Mouse (Mus musculus): ENCODE data around the gene Gm11237.
A peak's percentile ranks its signal among the peaks of the same experiment; 100 is the strongest.
"Not testable (repeated sequence)": the region's sequence is repeated elsewhere in the genome, so short reads cannot be mapped to it uniquely, and the experiment has no call there.

Gm11237 gene

GRCm38 (mm10) chr4:73622684-73623083 is at the start of gene Gm11237:
TSS of gene Gm11237 (plus strand) at chr4:73622984.
- DNase-seq (ENCODE audit: low spot score), result not testable (repeated sequence)

- DNase-seq (ENCODE audit: low spot score), result peak; percentile 36
These were observed 23.5 kb upstream of the Gm11237 start for GRCm38 (mm10) chr4:73599248-73599647.

GRCm38 (mm10) chr4:73607581-73607980 is 15.2 kb upstream of the Gm11237 start, which contains the start of gene Gm11238:
TSS of gene Gm11238 (plus strand) at chr4:73607881.
- not testable (repeated sequence) for DNase-seq (ENCODE audit: low spot score)

- not testable (repeated sequence) for DNase-seq (ENCODE audit: low spot score)
These were observed 15.0 kb downstream of the Gm11237 start, which contains the start of gene Gm11236 for GRCm38 (mm10) chr4:73637821-73638220. TSS of gene Gm11236 (plus strand) at chr4:73638121.

- DNase-seq (ENCODE audit: low spot score), result not testable (repeated sequence)
These were observed 39.1 kb downstream of the Gm11237 start for GRCm38 (mm10) chr4:73661864-73662263.

GRCm38 (mm10) chr4:73668054-73668453 is 45.3 kb downstream of the Gm11237 start, which contains the start of gene Gm11239:
TSS of gene Gm11239 (plus strand) at chr4:73668354.
- not testable (repeated sequence) for DNase-seq (ENCODE audit: low spot score)

Measured in layer of hippocampus, adult 9-10 months (tissue).